Mouse (Mus musculus) kidney, embryonic 16.5 days (tissue): ENCODE results near the gene 1700016C15Rik. TPM values are rescaled to one million over a fixed set of nuclear protein-coding genes. Genes with fewer than 3 reads are reported as not detected.

ENCODE experiments used
- ATAC-seq: fragments of 200-750 bp; cut with Nextera tagmentation; 2 replicates; pipeline ENCODE4 v1.8.0; 2017; ENCODE audit warnings: moderate TSS enrichment; ENCODE audit not compliant: low FRiP score, low TSS enrichment
- H3K27ac ChIP-seq: fragments of 300-500 bp; sonication (generic); 2 replicates; pipeline ENCODE4 v1.5.1; 2014; ENCODE audit warnings: low read length
- H3K27me3 ChIP-seq: fragments of 300-500 bp; sonication (generic); 2 replicates; pipeline ENCODE4 v1.6.1; 2014; ENCODE audit warnings: low read length, control low read depth, mixed read lengths; ENCODE audit not compliant: insufficient read depth
- H3K36me3 ChIP-seq: fragments of 300-500 bp; sonication (generic); 2 replicates; pipeline ENCODE4 v1.6.1; 2014; ENCODE audit warnings: low read length, control low read depth, mixed read lengths; ENCODE audit not compliant: insufficient read depth
- H3K4me1 ChIP-seq: fragments of 300-500 bp; sonication (generic); 2 replicates; pipeline ENCODE4 v1.6.1; 2014; ENCODE audit warnings: low read length, control low read depth, mixed read lengths; ENCODE audit not compliant: insufficient read depth
- H3K4me2 ChIP-seq: fragments of 300-500 bp; sonication (generic); replicated peaks from 2 replicates; pipeline ENCODE4 v1.6.1; 2014; ENCODE audit warnings: low read depth, low read length
- H3K4me3 ChIP-seq: fragments of 300-500 bp; sonication (generic); 2 replicates; pipeline ENCODE4 v1.5.1; 2014; ENCODE audit warnings: mild to moderate bottlenecking, low read length
- H3K9ac ChIP-seq: fragments of 300-500 bp; sonication (generic); replicated peaks from 2 replicates; pipeline ENCODE4 v1.6.1; 2014; ENCODE audit warnings: low read length
- H3K9me3 ChIP-seq: fragments of 300-500 bp; sonication (generic); 2 replicates; pipeline ENCODE4 v1.6.1; 2016; ENCODE audit warnings: low read length, control low read depth
- WGBS: fragments of 180-500 bp; shearing (Covaris S2); extraction: QIAGEN DNeasy Blood & Tissue Kit; methylation state at CpG from one replicate; pipeline ENCODE4 v1.1.7; 2014; 5-methylcytosine and 5-hydroxymethylcytosine counted together
- polyA plus RNA-seq: library from polyadenylated mRNA; unstranded; fragments of >200 nt; fragmentation: Nextera tagmentation; extraction: Ambion mirVana; gene quantifications from 2 replicates; pipeline ENCODE4 v1.2.1, GENCODE M21; 2015

Gene 1700016C15Rik
- polyA plus RNA-seq, 1 experiment from 2014 or later = 0.71 TPM

- no peaks in the 10 kb centered on the region for H3K36me3 ChIP-seq
- H3K4me1 ChIP-seq = no peaks in the 10 kb centered on the region
- H3K27me3 ChIP-seq = no peaks in the 10 kb centered on the region
- no peak for ATAC-seq
- no peak overlapping the region for H3K9ac ChIP-seq
- H3K4me3 ChIP-seq = no peak overlapping the region
- H3K9me3 ChIP-seq = no peaks in the 10 kb centered on the region
- H3K4me2 ChIP-seq = no peak overlapping the region
- WGBS = 47% methylated on average over 1 of the region's 1 CpGs
- no peak overlapping the region for H3K27ac ChIP-seq
Measured at GRCm38 (mm10) chr1:177740707-177741106, 11.1 kb downstream of the 1700016C15Rik start.

- 64% methylated on average over 1 of the region's 1 CpGs for WGBS
Measured at GRCm38 (mm10) chr1:177742119-177742518, 12.5 kb downstream of the 1700016C15Rik start.

GRCm38 (mm10) chr1:177744521-177745325, 15.1 kb downstream of the 1700016C15Rik start:
- Histone ChIP-seq H3K36me3 (0 out of 2 replicates have a peak, but pooled peaks cover 4% of the 10 kb centered on the region), H3K9me3 (peaks cover 6% of the 10 kb centered on the region), H3K27me3 (no peaks in the 10 kb centered on the region), H3K4me2 (no peak overlapping the region), H3K9ac (no peak overlapping the region), H3K4me3 (no peak overlapping the region), H3K4me1 (no peaks in the 10 kb centered on the region), H3K27ac (no peak overlapping the region)
- no peak for ATAC-seq
- WGBS = 77% methylated on average over 7 of the region's 7 CpGs

More at GRCm38 (mm10) chr1:177742119-177742518, 12.5 kb downstream of the 1700016C15Rik start:
- Histone ChIP-seq H3K4me1 (no peaks in the 10 kb centered on the region), H3K9ac (no peak overlapping the region), H3K9me3 (no peaks in the 10 kb centered on the region), H3K4me2 (no peak overlapping the region), H3K36me3 (no peaks in the 10 kb centered on the region), H3K27ac (no peak overlapping the region), H3K27me3 (no peaks in the 10 kb centered on the region), H3K4me3 (no peak overlapping the region)
- no peak for ATAC-seq

- Histone ChIP-seq H3K4me2 (no peak overlapping the region), H3K4me3 (no peak overlapping the region), H3K9ac (no peak overlapping the region), H3K4me1 (no peaks in the 10 kb centered on the region), H3K9me3 (peaks cover 22% of the 10 kb centered on the region), H3K36me3 (peaks cover 12% of the 10 kb centered on the region; the same call in 1 of the 2 replicates), H3K27ac (no peak overlapping the region), H3K27me3 (no peaks in the 10 kb centered on the region)
- WGBS = 92% methylated on average over 6 of the region's 6 CpGs
- ATAC-seq = no peak
Measured at GRCm38 (mm10) chr1:177747869-177748540, 18.4 kb downstream of the 1700016C15Rik start.

GRCm38 (mm10) chr1:177753496-177753895, 23.9 kb downstream of the 1700016C15Rik start:
- WGBS = 66% methylated on average over 1 of the region's 1 CpGs
- no peak for ATAC-seq
- no peaks in the 10 kb centered on the region for H3K27me3 ChIP-seq
- no peak overlapping the region for H3K4me2 ChIP-seq
- H3K9me3 ChIP-seq = peaks cover 22% of the 10 kb centered on the region
- H3K27ac ChIP-seq = no peak overlapping the region
- no peaks in the 10 kb centered on the region for H3K4me1 ChIP-seq
- H3K9ac ChIP-seq = no peak overlapping the region
- peaks cover 8% of the 10 kb centered on the region; the same call in 1 of the 2 replicates for H3K36me3 ChIP-seq
- no peak overlapping the region for H3K4me3 ChIP-seq

- H3K4me3 ChIP-seq = no peak overlapping the region
- no peak overlapping the region for H3K9ac ChIP-seq
- no peak for ATAC-seq
- WGBS = 70% methylated on average over 5 of the region's 5 CpGs
- no peak overlapping the region for H3K4me2 ChIP-seq
- no peak overlapping the region for H3K27ac ChIP-seq
- no peaks in the 10 kb centered on the region for H3K36me3 ChIP-seq
- H3K27me3 ChIP-seq = no peaks in the 10 kb centered on the region
- no peaks in the 10 kb centered on the region for H3K4me1 ChIP-seq
- no peaks in the 10 kb centered on the region for H3K9me3 ChIP-seq
Measured at GRCm38 (mm10) chr1:177757249-177757648, 27.6 kb downstream of the 1700016C15Rik start.

- no peak for ATAC-seq
- H3K9me3 ChIP-seq = no peaks in the 10 kb centered on the region
- H3K4me3 ChIP-seq = no peak overlapping the region
- H3K36me3 ChIP-seq = peaks cover 49% of the 10 kb centered on the region
- no peak overlapping the region for H3K27ac ChIP-seq
- H3K27me3 ChIP-seq = no peaks in the 10 kb centered on the region
- H3K4me1 ChIP-seq = no peaks in the 10 kb centered on the region
- H3K9ac ChIP-seq = no peak overlapping the region
- no peak overlapping the region for H3K4me2 ChIP-seq
Measured at GRCm38 (mm10) chr1:177768931-177769330, 39.3 kb downstream of the 1700016C15Rik start.

- 52% methylated on average over 2 of the region's 2 CpGs for WGBS
- H3K9ac ChIP-seq = no peak overlapping the region
- H3K36me3 ChIP-seq = peaks cover 36% of the 10 kb centered on the region
Measured at GRCm38 (mm10) chr1:177777397-177777796, 47.8 kb downstream of the 1700016C15Rik start.

GRCm38 (mm10) chr1:177792835-177793234, 63.2 kb downstream of the 1700016C15Rik start:
- Histone ChIP-seq H3K36me3 (no peaks in the 10 kb centered on the region), H3K27ac (no peak overlapping the region), H3K4me3 (no peak overlapping the region), H3K9ac (no peak overlapping the region), H3K4me1 (peaks cover 11% of the 10 kb centered on the region), H3K4me2 (no peak overlapping the region), H3K27me3 (no peaks in the 10 kb centered on the region), H3K9me3 (peaks cover 13% of the 10 kb centered on the region; the same call in 1 of the 2 replicates)
- WGBS = 81% methylated on average over 3 of the region's 3 CpGs
- ATAC-seq = no peak

More at GRCm38 (mm10) chr1:177777397-177777796, 47.8 kb downstream of the 1700016C15Rik start:
- Histone ChIP-seq H3K9me3 (no peaks in the 10 kb centered on the region), H3K4me1 (no peaks in the 10 kb centered on the region), H3K27ac (no peak overlapping the region), H3K27me3 (no peaks in the 10 kb centered on the region), H3K4me3 (no peak overlapping the region), H3K4me2 (no peak overlapping the region)
- no peak for ATAC-seq

- 7% methylated on average over 8 of the region's 8 CpGs for WGBS
- Histone ChIP-seq H3K9me3 (peaks cover 1% of the 10 kb centered on the region; the same call in 1 of the 2 replicates), H3K36me3 (no peaks in the 10 kb centered on the region), H3K9ac (peak overlapping the region; percentile 96), H3K4me1 (peaks cover 11% of the 10 kb centered on the region), H3K4me2 (peak overlapping the region; percentile 88), H3K27me3 (no peaks in the 10 kb centered on the region), H3K27ac (peak overlapping the region; percentile 36; the same call in 1 of the 2 replicates), H3K4me3 (peak overlapping the region; percentile 98)
- no peak for ATAC-seq
Measured at GRCm38 (mm10) chr1:177794866-177795265, 65.3 kb downstream of the 1700016C15Rik start.
